Mouse (Mus musculus): Measurements from ENCODE around the gene Cenpc1.

GRCm38 (mm10) chr5:85977646-85978426 is 87.5 kb downstream of the Cenpc1 start:
- TF ChIP-seq CTCF (IDR thresholded peaks at IDR 0.05; ENCODE audit: insufficient read depth, low read depth, low read length) = no peak
- no peak for TF ChIP-seq POLR2A (IDR thresholded peaks at IDR 0.05; ENCODE audit: insufficient read depth, low read depth, low read length)

All from olfactory bulb, adult 2 months (tissue).